Mouse (Mus musculus) cortical plate, adult 2 months (tissue): ENCODE data around the gene Rtf2.

ENCODE experiments used
- CTCF ChIP-seq: fragments of 200-500 bp; IDR thresholded peaks from 2 replicates; pipeline ENCODE4 v1.5.1; 2011; ENCODE audit warnings: mild to moderate bottlenecking, control low read depth, low read length; ENCODE audit not compliant: insufficient read depth; ENCODE audit errors: extremely low read depth
- POLR2A ChIP-seq: fragments of 200-500 bp; IDR thresholded peaks from 2 replicates; pipeline ENCODE4 v1.6.1; 2011; ENCODE audit warnings: mild to moderate bottlenecking, low read length, control low read depth; ENCODE audit not compliant: insufficient read depth; ENCODE audit errors: extremely low read depth

- TF ChIP-seq POLR2A (no peak), CTCF (no peak)
Measured at GRCm38 (mm10) chr2:172510056-172510712, 69.8 kb downstream of the Rtf2 start.
